Mouse (Mus musculus) spleen, adult 2 months (tissue): ENCODE data around the gene Svs3a.

Experiments
- CTCF ChIP-seq: fragments of 200-500 bp; IDR thresholded peaks from 2 replicates; pipeline ENCODE4 v1.5.1; 2011; ENCODE audit warnings: mild to moderate bottlenecking, inconsistent platforms; ENCODE audit not compliant: insufficient read depth, insufficient read length, insufficient replicate concordance; ENCODE audit errors: extremely low read depth
- POLR2A ChIP-seq: fragments of 200-500 bp; IDR thresholded peaks from 2 replicates; pipeline ENCODE4 v1.6.1; 2011; ENCODE audit warnings: low read depth, low read length, inconsistent platforms

- no peak for TF ChIP-seq POLR2A
- TF ChIP-seq CTCF: no peak
Measured at GRCm38 (mm10) chr2:164320983-164321382, 31.9 kb downstream of the Svs3a start.
